Mouse (Mus musculus) midbrain, embryonic 10.5 days (tissue): ENCODE measurements around the gene Ntsr2. TPM values are rescaled to one million over a fixed set of nuclear protein-coding genes. Genes with fewer than 3 reads are reported as not detected.

Experiments
- polyA plus RNA-seq: library from polyadenylated mRNA; unstranded; fragments of >200 nt; fragmentation: Nextera tagmentation; extraction: Ambion mirVana; gene quantifications from 2 replicates; pipeline ENCODE4 v1.2.1, GENCODE M21; 2016

Ntsr2 gene
- polyA plus RNA-seq, 1 experiment from 2014 or later: not detected

Other genes starting within 250 kb of the Ntsr2 start
- 5.5 and 9.0 TPM in 2 replicates for gene Lpin1, start 42.4 kb upstream of the Ntsr2 start, polyA plus RNA-seq
- gene Greb1, start 147.5 kb downstream of the Ntsr2 start, polyA plus RNA-seq: 24.0 and 31.0 TPM in 2 replicates
- 72.8 and 73.0 TPM in 2 replicates for gene E2f6, start 157.6 kb downstream of the Ntsr2 start, polyA plus RNA-seq
- gene Rock2, start 241.5 kb downstream of the Ntsr2 start, polyA plus RNA-seq: 11.4 TPM in 2 replicates